13 mouse cellular contexts compared by ENCODE assay signal in the genomic region with DNA sequence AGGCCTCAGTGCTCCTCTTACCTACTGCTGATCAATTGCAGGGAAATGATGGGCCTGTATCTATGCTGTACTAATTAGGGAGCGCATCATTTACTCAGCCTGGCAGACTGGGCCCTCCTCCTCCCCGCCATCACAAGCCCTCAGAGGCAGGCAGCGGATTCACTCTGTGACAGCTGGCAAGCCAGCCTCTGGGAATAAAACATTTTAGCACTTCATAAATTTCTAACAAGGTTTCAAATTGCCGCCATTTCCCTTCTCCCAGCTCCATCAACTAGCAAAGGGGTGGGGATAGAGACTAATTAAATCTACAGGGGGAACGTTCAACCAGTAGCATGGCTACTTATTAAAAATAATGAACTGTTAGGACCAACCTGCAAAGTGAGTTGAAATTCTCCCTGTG.
DNase-seq lines count a peak whose midpoint lies in the region; ATAC-seq lines count a peak whose summit lies in the region.
"Had no signal": no experiment of that assay in that cellular context is flagged by ENCODE, and none has a peak within 500 bp of the region (broad histone marks: within the 10 kb centered on the region; RNA-seq: fewer than 3 reads in every experiment).

No protein-coding gene starts in this region.

- H3K4me3 ChIP-seq in forebrain, embryonic 16.5 days (replicated peaks; ENCODE audit: low read length) = no peak overlapping the region
- H3K4me3 ChIP-seq in limb, embryonic 13.5 days = no peak overlapping the region
- H3K4me3 ChIP-seq: heart, embryonic 10.5 days; intestine, embryonic 15.5 days; lung, embryonic 15.5 days had no signal

- H3K9me3 ChIP-seq in forebrain, embryonic 16.5 days (ENCODE audit: control insufficient read depth, low read length) = no peaks in the 10 kb centered on the region
- H3K9me3 ChIP-seq in limb, embryonic 13.5 days = no peaks in the 10 kb centered on the region
- H3K9me3 ChIP-seq: heart, embryonic 10.5 days; intestine, embryonic 15.5 days; lung, embryonic 15.5 days had no signal

- H3K27me3 ChIP-seq in forebrain, embryonic 16.5 days (replicated peaks; ENCODE audit: control insufficient read depth, insufficient read depth, low read length) = no peaks in the 10 kb centered on the region
- peaks cover 25% of the 10 kb centered on the region for H3K27me3 ChIP-seq in limb, embryonic 13.5 days
- H3K27me3 ChIP-seq: intestine, embryonic 15.5 days; lung, embryonic 15.5 days had no signal

- peaks cover 18% of the 10 kb centered on the region for H3K4me1 ChIP-seq in forebrain, embryonic 16.5 days (replicated peaks; ENCODE audit: control insufficient read depth, insufficient read depth, low read length)
- peaks cover 21% of the 10 kb centered on the region for H3K4me1 ChIP-seq in limb, embryonic 13.5 days
- H3K4me1 ChIP-seq: heart, embryonic 10.5 days; intestine, embryonic 15.5 days; lung, embryonic 15.5 days had no signal

- no peak overlapping the region; the same call in 1 of the 2 replicates for H3K27ac ChIP-seq in forebrain, embryonic 16.5 days (ENCODE audit: low read length)
- H3K27ac ChIP-seq in limb, embryonic 13.5 days = no peak overlapping the region
- H3K27ac ChIP-seq: heart, embryonic 10.5 days; intestine, embryonic 15.5 days; lung, embryonic 15.5 days had no signal

- no peak overlapping the region for H3K9ac ChIP-seq in forebrain, embryonic 16.5 days (replicated peaks; ENCODE audit: low read depth, low read length)
- no peak overlapping the region for H3K9ac ChIP-seq in limb, embryonic 13.5 days
- H3K9ac ChIP-seq: intestine, embryonic 15.5 days; lung, embryonic 15.5 days had no signal

- ATAC-seq in forebrain, embryonic 16.5 days = peak; percentile 90
- ATAC-seq in limb, embryonic 13.5 days (ENCODE audit: low FRiP score, low read depth) = peak; percentile 51; the same call in 1 of the 2 replicates
- ATAC-seq: activated CD4-positive, CD25-positive, alpha-beta regulatory T cell, adult 4 months; intestine, embryonic 15.5 days had no signal

- H3K36me3 ChIP-seq in forebrain, embryonic 16.5 days (ENCODE audit: control insufficient read depth, insufficient read depth) = no peaks in the 10 kb centered on the region
- H3K36me3 ChIP-seq in limb, embryonic 13.5 days = no peaks in the 10 kb centered on the region
- H3K36me3 ChIP-seq: heart, embryonic 10.5 days; intestine, embryonic 15.5 days; lung, embryonic 15.5 days had no signal

- peak; percentile 32 for DNase-seq in right cerebral cortex, adult 18-20 months
- no peak for DNase-seq in right cerebral cortex, postnatal 25 days
- no peak for DNase-seq in thymus, postnatal 36 days
- DNase-seq in cerebellum, adult 11 months = no peak
- DNase-seq in spleen, postnatal 10 days (ENCODE audit: low spot score in 2 of 2) = no peak
- DNase-seq: cerebellum, adult 18-20 months; spleen, adult 18-20 months had no signal

- H3K4me2 ChIP-seq in forebrain, embryonic 16.5 days (ENCODE audit: low read length) = no peak overlapping the region
- 0 out of 2 replicates have a peak overlapping the region, but pooled peaks have one; percentile 7 for H3K4me2 ChIP-seq in limb, embryonic 13.5 days (replicated peaks)
- H3K4me2 ChIP-seq: intestine, embryonic 15.5 days; lung, embryonic 15.5 days had no signal

- WGBS in forebrain, embryonic 16.5 days = 17% methylated on average over 5 of the region's 5 CpGs
- WGBS in limb, embryonic 13.5 days = 11% methylated on average over 5 of the region's 5 CpGs
